Mouse (Mus musculus) hematopoietic stem cell, adult 5-6 weeks (primary cell): Measurements from ENCODE around the gene Acp5. TPM values are rescaled to one million over a fixed set of nuclear protein-coding genes. Genes with fewer than 3 reads are reported as not detected.
"Not testable (repeated sequence)": the region's sequence is repeated elsewhere in the genome, so short reads cannot be mapped to it uniquely, and the experiment has no call there.

Experiments
- ATAC-seq, 2 experiments: fragments of 125-278 bp in 1 of 2; replicated peaks in 1 of 2; 2 replicates each; pipeline ENCODE4 v1.8.0; 2016 to 2017; ENCODE audit warnings: inconsistent platforms in 2 of 2, mild to moderate bottlenecking in 2 of 2, moderate number of reproducible peaks in 2 of 2, low read depth in 1 of 2, moderate TSS enrichment in 1 of 2; ENCODE audit not compliant: low FRiP score in 2 of 2, poor library complexity in 2 of 2, severe bottlenecking in 2 of 2, insufficient read depth in 1 of 2, low TSS enrichment in 1 of 2
- total RNA-seq: library from RNA; stranded (forward); fragments of 172-1452, 232-1000 nt; gene quantifications from 2 replicates; pipeline ENCODE4 v1.2.3, GENCODE M21; 2017

Acp5 gene
- 1.1 and 2.8 TPM in 2 replicates for total RNA-seq

GRCm38 (mm10) chr9:22135644-22136390, at the start of gene Acp5:
Gene Acp5 (minus strand): TSS chr9:22135711.
- no peak for ATAC-seq

- no peak for ATAC-seq
Measured at GRCm38 (mm10) chr9:22172318-22172717, 36.8 kb upstream of the Acp5 start.

- ATAC-seq, result no peak
Measured at GRCm38 (mm10) chr9:22169327-22169726, 33.8 kb upstream of the Acp5 start.

- no peak for ATAC-seq
Measured at GRCm38 (mm10) chr9:22167751-22168150, 32.2 kb upstream of the Acp5 start.

- ATAC-seq, result no peak
Measured at GRCm38 (mm10) chr9:22166686-22167085, 31.2 kb upstream of the Acp5 start.

DNA sequence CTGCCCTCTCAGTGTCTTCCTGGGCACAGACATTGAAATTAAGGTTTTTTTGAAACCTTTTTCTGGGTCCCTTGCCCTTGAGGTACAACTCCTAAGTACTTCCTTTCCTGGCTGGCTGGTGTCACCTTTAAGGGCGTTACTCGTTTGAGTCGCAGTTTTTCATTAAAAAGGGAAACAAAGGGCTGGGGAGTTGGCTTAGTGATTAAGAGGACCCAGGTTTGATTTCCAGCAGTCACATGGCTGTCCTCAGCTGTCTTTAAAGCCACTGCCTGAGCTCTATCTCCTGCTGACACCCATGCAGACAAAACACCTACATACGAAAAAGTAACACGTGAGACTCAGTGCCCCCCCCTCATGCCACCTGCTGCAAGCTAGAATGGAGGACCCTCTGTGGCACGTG, 30.5 kb upstream of the Acp5 start:
- no peak for ATAC-seq

- peak; percentile 86 to 95 for ATAC-seq
Measured at GRCm38 (mm10) chr9:22164711-22165668, 29.5 kb upstream of the Acp5 start.

DNA sequence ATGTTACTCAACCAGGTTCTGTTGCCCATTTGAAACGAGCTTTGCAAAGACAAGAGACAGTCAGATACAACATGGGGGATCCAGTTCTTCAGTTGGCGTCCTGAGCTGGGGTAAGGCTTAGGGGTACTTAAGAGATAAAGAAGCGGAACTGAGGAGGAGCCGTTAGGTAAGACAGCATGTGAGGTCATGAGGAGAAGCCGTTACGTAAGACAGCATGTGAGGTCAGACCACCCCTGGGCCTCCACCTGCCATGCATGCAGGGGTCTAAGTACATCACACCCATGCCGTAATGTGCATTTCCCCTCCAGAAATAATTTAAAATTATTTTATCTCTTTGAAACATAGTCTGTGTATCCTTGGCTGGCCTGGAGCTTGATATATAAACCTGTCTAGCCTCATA, 27.4 kb upstream of the Acp5 start:
- ATAC-seq, result peak in 1 of 2 experiments; percentile 25; a peak in 1 of 4 replicates

- ATAC-seq, result no peak
Measured at GRCm38 (mm10) chr9:22162305-22162704, 26.8 kb upstream of the Acp5 start.

DNA sequence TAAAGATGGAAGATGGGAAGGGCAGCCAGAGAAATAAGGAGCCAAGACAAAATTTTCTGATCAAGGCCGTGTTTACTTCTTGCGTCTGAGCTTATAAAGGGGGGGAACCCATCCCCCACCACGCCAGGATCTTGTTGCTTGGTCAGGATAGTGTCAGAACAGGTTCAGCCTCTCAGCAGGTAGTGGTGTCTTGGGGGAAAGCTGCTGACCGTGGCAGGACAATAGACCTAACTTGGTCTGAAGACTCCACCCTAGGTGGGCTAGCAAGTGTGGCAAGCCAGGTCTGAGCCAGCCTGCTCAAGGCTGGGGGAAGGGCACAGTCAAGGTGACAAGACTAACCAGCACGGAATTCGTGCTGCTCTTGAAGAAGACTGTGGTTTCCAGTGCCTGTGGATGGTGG, 25.8 kb upstream of the Acp5 start:
- ATAC-seq, result no peak

DNA sequence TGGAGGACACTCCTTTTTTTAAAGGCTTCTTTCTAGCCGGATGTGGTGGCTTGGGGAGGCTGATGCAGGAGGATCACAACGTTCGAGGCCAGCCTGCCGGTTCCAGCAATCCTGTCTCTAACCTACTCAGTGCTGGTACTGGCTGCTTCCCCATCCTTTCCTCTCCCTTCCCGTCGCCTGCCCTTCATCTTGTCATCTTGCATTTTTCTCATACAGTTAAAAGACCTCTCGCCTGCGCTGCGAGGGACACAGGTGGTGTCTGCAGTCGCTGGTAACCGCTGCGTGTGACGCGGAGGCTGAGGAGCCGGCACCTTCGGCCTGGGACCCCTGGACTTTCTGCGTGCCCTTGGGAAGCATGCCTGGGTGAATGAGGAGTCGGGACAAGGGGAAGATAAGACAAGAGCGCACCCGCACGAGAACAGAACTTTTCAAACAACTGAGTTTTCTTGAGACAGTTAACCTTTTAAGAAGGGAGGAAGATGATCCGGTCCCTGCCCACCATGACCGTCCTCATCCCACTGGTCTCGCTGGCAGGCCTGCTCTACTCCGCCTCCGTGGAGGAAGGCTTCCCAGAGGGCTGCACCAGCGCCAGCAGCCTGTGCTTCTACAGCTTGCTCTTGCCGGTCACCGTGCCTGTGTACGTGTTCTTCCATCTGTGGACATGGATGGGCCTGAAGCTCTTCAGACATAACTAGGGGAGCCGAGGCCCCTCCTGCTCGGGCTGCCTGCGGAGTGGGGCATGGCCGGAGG, 22.2 kb upstream of the Acp5 start:
- ATAC-seq, result no peak

DNA sequence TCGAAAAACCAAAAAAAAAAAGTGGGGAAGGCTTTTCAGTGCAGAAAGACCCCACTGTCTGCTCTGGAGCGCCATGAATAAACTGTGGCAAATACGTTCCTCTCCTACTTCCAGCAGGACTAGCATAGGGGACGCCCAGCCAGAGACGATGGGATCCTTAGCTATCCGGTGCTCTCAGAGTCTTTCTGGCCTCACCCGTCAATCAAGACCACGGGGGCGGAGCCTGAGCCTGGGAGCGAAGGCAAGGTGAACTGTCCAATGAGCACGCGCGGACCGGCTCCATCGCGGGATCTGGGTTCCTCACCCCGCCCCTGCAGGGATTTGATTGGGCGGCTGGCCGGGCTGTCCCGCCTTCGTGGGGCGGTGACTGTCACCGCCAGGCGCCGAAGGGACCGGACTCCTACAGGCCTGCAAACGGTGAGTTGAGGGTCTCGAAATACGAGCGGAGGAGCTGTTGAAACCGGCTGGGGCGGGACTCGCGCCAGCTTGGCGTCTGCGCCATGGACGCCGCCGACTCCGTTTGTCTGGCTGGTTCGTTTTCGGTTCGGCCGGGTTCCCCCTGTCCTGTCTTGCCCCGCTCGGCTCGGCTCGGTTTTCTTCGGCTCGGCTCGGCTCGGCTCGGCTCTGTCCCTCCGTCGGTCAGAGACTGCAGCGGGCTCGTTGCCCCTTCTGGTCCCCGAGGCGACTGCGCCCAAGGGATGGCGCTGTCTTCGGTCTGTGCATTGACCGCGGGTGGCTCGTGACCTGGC, 21.2 kb upstream of the Acp5 start, which contains the start of gene Pigyl:
TSS of gene Pigyl (plus strand) at position 350 of the 749 bp plus-strand sequence.
- ATAC-seq, result peak; percentile 96 to 98

- ATAC-seq, result peak; percentile 57; a peak in 2 of 4 replicates
Measured at GRCm38 (mm10) chr9:22155614-22156013, 20.1 kb upstream of the Acp5 start.

DNA sequence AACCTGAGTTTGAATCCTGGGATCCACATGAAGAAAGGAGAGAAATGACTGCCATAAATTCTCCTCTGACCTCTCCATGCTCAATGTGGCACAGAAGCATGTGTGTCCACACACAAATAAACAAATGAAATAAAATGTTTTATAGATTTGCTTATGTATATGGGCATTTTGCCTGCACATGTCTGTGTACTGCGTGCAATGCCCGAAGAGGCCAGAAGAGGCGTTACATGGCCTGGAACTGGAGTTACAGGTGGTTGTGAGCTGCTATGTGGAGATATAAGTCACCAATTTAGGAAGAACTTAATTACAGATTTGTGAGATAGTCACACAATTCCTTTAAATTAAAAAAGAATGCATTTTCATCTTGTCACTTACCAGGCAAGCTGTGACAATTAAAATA, 18.3 kb upstream of the Acp5 start:
- no peak for ATAC-seq

DNA sequence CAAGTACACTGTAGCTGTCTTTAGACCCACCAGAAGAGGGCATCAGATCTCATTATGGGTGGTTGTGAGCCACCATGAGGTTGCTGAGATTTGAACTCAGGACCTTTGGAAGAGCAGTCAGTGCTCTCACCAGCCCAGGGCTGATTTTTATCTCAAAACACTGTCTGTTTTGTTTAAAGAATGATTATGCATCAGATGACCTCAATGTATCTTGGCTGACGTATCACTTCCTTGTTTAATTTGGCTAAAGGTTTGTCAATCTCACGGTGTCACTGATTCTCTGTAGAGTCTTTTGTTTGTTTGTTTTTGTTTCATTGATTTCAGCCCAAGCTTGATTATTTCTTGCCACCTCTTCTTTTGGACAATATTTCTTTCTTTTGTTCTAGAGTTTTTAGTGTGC, 15.4 kb upstream of the Acp5 start:
- no peak for ATAC-seq

DNA sequence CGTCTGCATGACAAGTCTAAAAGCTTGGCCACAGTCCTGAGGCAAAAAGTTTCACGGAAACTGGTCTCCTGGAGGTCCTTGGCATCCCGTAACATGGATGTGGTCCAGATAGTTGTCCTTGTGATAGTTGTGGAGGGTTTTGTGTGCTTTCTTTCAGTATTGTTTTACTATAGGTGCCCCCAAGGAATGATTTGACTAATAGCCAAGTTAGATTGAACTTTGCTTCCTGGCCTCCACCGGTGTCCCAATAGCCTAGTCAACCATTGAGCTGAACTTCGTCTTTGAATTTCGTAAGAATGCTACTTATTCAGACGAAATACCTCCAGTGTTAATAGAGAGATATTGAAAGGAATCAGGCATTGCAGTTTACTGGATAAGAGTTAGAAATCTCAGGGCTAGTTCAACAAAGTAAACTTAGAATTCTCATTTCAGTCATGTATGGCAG, 14.8 kb upstream of the Acp5 start:
- not testable (repeated sequence) for ATAC-seq
